Comparison of ENCODE assay signal across 8 mouse cellular contexts in genomic region chr11:119022068-119022894, GRCm38 (mm10). TPM values are rescaled to one million over a fixed set of nuclear protein-coding genes. Genes with fewer than 3 reads are reported as not detected.
DNase-seq lines count a peak whose midpoint lies in the region; ATAC-seq and TF ChIP-seq lines count a peak whose summit lies in the region.

No protein-coding gene starts in this region.

- peaks cover 15% of the 10 kb centered on the region for H3K27me3 ChIP-seq in heart, embryonic 11.5 days (ENCODE audit: control insufficient read depth, insufficient read depth, low read length)
- H3K27me3 ChIP-seq in CH12.LX (replicated peaks): peaks cover 87% of the 10 kb centered on the region
- H3K27me3 ChIP-seq in forebrain, embryonic 15.5 days: peaks cover 10% of the 10 kb centered on the region; the same call in 1 of the 2 replicates
- H3K27me3 ChIP-seq in liver, embryonic 16.5 days (ENCODE audit: control insufficient read depth, insufficient read depth, low read depth, low read length): peaks cover 42% of the 10 kb centered on the region

- no peaks in the 10 kb centered on the region for H3K79me2 ChIP-seq in CH12.LX (replicated peaks; ENCODE audit: control insufficient read depth, extremely low read depth, insufficient read depth, poor library complexity, severe bottlenecking)

- TF ChIP-seq EP300 in CH12.LX (IDR thresholded peaks at IDR 0.05; ENCODE audit: low read length): no peak

- peak overlapping the region; percentile 78 for H3K4me3 ChIP-seq in heart, embryonic 11.5 days (ENCODE audit: low read depth, low read length)
- peak overlapping the region; percentile 50 to 84 (median 64) for H3K4me3 ChIP-seq in CH12.LX (replicated peaks in 1 of 3; ENCODE audit: low read depth in 2 of 3, low read length in 2 of 3, poor library complexity in 1 of 3)
- peak overlapping the region; percentile 84 for H3K4me3 ChIP-seq in forebrain, embryonic 15.5 days
- H3K4me3 ChIP-seq in liver, embryonic 16.5 days (ENCODE audit: low read depth, low read length): peak overlapping the region; percentile 69

- no peak for TF ChIP-seq RAD21 in CH12.LX (IDR thresholded peaks at IDR 0.05; ENCODE audit: low read depth, low read length)

- peak overlapping the region; percentile 77 for H3K27ac ChIP-seq in heart, embryonic 11.5 days (ENCODE audit: low read depth, low read length)
- H3K27ac ChIP-seq in CH12.LX (ENCODE audit: insufficient read depth, low read depth): no peak overlapping the region
- peak overlapping the region; percentile 86 for H3K27ac ChIP-seq in forebrain, embryonic 15.5 days (replicated peaks)
- H3K27ac ChIP-seq in liver, embryonic 16.5 days (ENCODE audit: low read length): no peak overlapping the region

- dilution Hi-C loops in CH12.LX (cut with MboI; ENCODE audit: extremely low pct_ligation_motif_present, extremely low pct_unique_long_range_greater_than_20kb, low sequenced_read_pairs): no loop called here

- no peaks in the 10 kb centered on the region for H3K9me3 ChIP-seq in heart, embryonic 11.5 days (replicated peaks; ENCODE audit: control insufficient read depth, low read length)
- H3K9me3 ChIP-seq in CH12.LX (replicated peaks; ENCODE audit: low read length): no peaks in the 10 kb centered on the region
- no peaks in the 10 kb centered on the region for H3K9me3 ChIP-seq in forebrain, embryonic 15.5 days
- no peaks in the 10 kb centered on the region for H3K9me3 ChIP-seq in liver, embryonic 16.5 days (replicated peaks; ENCODE audit: control insufficient read depth, low read length)

- peak in 1 of 2 experiments; percentile 67; a peak in 2 of 4 replicates for TF ChIP-seq CTCF in CH12.LX (conservative IDR thresholded peaks at IDR 0.05 in 1 of 2, IDR thresholded peaks at IDR 0.05 in 1 of 2; ENCODE audit: low read depth in 2 of 2, low read length in 2 of 2)

- in situ Hi-C loops in CH12.LX (cut with MboI; ENCODE audit: low pct_ligation_motif_present, low pct_unique_long_range_greater_than_20kb, low sequenced_read_pairs): no loop called here

- no peak for ATAC-seq in heart, embryonic 11.5 days (replicated peaks; ENCODE audit: insufficient number of reproducible peaks, low FRiP score, low TSS enrichment)
- no peak for ATAC-seq in forebrain, embryonic 15.5 days (replicated peaks)
- no peak for ATAC-seq in liver, embryonic 16.5 days (ENCODE audit: low read depth)

- H3K4me1 ChIP-seq in heart, embryonic 11.5 days (ENCODE audit: control insufficient read depth, insufficient read depth, low read length): peaks cover 29% of the 10 kb centered on the region
- peaks cover 22 to 44% of the 10 kb centered on the region in 2 experiments for H3K4me1 ChIP-seq in CH12.LX (ENCODE audit: control insufficient read depth in 1 of 2, insufficient read depth in 2 of 2)
- H3K4me1 ChIP-seq in forebrain, embryonic 15.5 days: peaks cover 49% of the 10 kb centered on the region
- peaks cover 6% of the 10 kb centered on the region for H3K4me1 ChIP-seq in liver, embryonic 16.5 days (ENCODE audit: control insufficient read depth, low read depth, low read length)

- H3K9ac ChIP-seq in heart, embryonic 11.5 days (ENCODE audit: low read depth, low read length): peak overlapping the region; percentile 93
- peak overlapping the region; percentile 1; the same call in 1 of the 2 replicates for H3K9ac ChIP-seq in CH12.LX (ENCODE audit: insufficient read depth, low read depth)
- H3K9ac ChIP-seq in forebrain, embryonic 15.5 days (replicated peaks): peak overlapping the region; percentile 93
- H3K9ac ChIP-seq in liver, embryonic 16.5 days (ENCODE audit: low read depth, low read length): peak overlapping the region; percentile 25; the same call in 1 of the 2 replicates

- no peak for TF ChIP-seq POLR2A in CH12.LX (IDR thresholded peaks at IDR 0.05; ENCODE audit: low read depth, low read length)

- 7% methylated on average over 42 of the region's 42 CpGs for WGBS in heart, embryonic 11.5 days (ENCODE audit: insufficient replicate concordance)
- WGBS in forebrain, embryonic 15.5 days: 3% methylated on average over 42 of the region's 42 CpGs
- WGBS in liver, embryonic 16.5 days (ENCODE audit: insufficient replicate concordance): 6% methylated on average over 42 of the region's 42 CpGs

- no peak for DNase-seq in heart, adult 18-20 months
- no peak for DNase-seq in CH12.LX (ENCODE audit: extremely low read depth)
- no peak for DNase-seq in cerebellum, adult 9-11 months
- no peak for DNase-seq in thymus, postnatal 25 days
- DNase-seq in gastrocnemius, postnatal 25 days: no peak

- peak overlapping the region; percentile 87 for H3K4me2 ChIP-seq in heart, embryonic 11.5 days
- H3K4me2 ChIP-seq in CH12.LX (ENCODE audit: insufficient read depth, low read depth, poor library complexity, severe bottlenecking): peak overlapping the region; percentile 23
- peak overlapping the region; percentile 78 for H3K4me2 ChIP-seq in forebrain, embryonic 15.5 days (replicated peaks)
- peak overlapping the region; percentile 71 for H3K4me2 ChIP-seq in liver, embryonic 16.5 days (ENCODE audit: low read depth, low read length)

- H3K36me3 ChIP-seq in heart, embryonic 11.5 days (ENCODE audit: control insufficient read depth, insufficient read depth, low read length): peaks cover 9% of the 10 kb centered on the region
- H3K36me3 ChIP-seq in CH12.LX (replicated peaks in 1 of 2; ENCODE audit: control insufficient read depth in 1 of 2, insufficient read depth in 1 of 2, low read length in 1 of 2): peaks cover 9% of the 10 kb centered on the region in 2 experiments
- peaks cover 10% of the 10 kb centered on the region for H3K36me3 ChIP-seq in forebrain, embryonic 15.5 days
- no peaks in the 10 kb centered on the region for H3K36me3 ChIP-seq in liver, embryonic 16.5 days (ENCODE audit: control insufficient read depth, insufficient read depth)

TF ChIP-seq in CH12.LX, 34 proteins besides CTCF, POLR2A, EP300 and RAD21:
- no peak for TF ChIP-seq ETS1 (conservative IDR thresholded peaks at IDR 0.05; ENCODE audit: low read depth, low read length)
- TF ChIP-seq SIN3A (IDR thresholded peaks at IDR 0.05; ENCODE audit: low read length): no peak
- TF ChIP-seq RCOR1 (conservative IDR thresholded peaks at IDR 0.05; ENCODE audit: low read depth, low read length): no peak
- no peak for TF ChIP-seq KAT2A (IDR thresholded peaks at IDR 0.05; ENCODE audit: insufficient replicate concordance, low read length)
- no peak for TF ChIP-seq ZKSCAN1 (IDR thresholded peaks at IDR 0.05; ENCODE audit: borderline replicate concordance, low read depth, low read length)
- TF ChIP-seq CHD1 (IDR thresholded peaks at IDR 0.05; ENCODE audit: low read depth, low read length): no peak
- no peak for TF ChIP-seq JUN (IDR thresholded peaks at IDR 0.05; ENCODE audit: insufficient read depth, low read depth, low read length)
- TF ChIP-seq GABPA (IDR thresholded peaks at IDR 0.05; ENCODE audit: insufficient replicate concordance, low read depth, low read length): no peak
- TF ChIP-seq MXI1 (IDR thresholded peaks at IDR 0.05; ENCODE audit: low read depth, low read length): no peak
- no peak for TF ChIP-seq HCFC1 (IDR thresholded peaks at IDR 0.05; ENCODE audit: low read depth, low read length)
- TF ChIP-seq CHD2 (IDR thresholded peaks at IDR 0.05; ENCODE audit: low read length): no peak
- TF ChIP-seq ZMIZ1 (IDR thresholded peaks at IDR 0.05; ENCODE audit: low read depth, low read length): no peak
- no peak for TF ChIP-seq PAX5 (IDR thresholded peaks at IDR 0.05; ENCODE audit: low read length)
- TF ChIP-seq USF1 (IDR thresholded peaks at IDR 0.05; ENCODE audit: low read depth, low read length): no peak
- TF ChIP-seq E2F4 (IDR thresholded peaks at IDR 0.05; ENCODE audit: insufficient replicate concordance, low read depth, low read length): no peak
- TF ChIP-seq NELFE (IDR thresholded peaks at IDR 0.05; ENCODE audit: low read depth, low read length): no peak
- no peak for TF ChIP-seq NRF1 (IDR thresholded peaks at IDR 0.05; ENCODE audit: low read depth, low read length)
- no peak for TF ChIP-seq TBP (conservative IDR thresholded peaks at IDR 0.05; ENCODE audit: low read depth, low read length)
- TF ChIP-seq JUND (conservative IDR thresholded peaks at IDR 0.05; ENCODE audit: low read depth, low read length): no peak
TF ChIP-seq in CH12.LX: peak in this region for 0.

RNA-seq across cellular contexts. Expression of gene Cbx2, which starts 0.5 kb away (rescaled TPM):
- polyA plus RNA-seq in heart, embryonic 11.5 days (2014; fragmentation: Nextera tagmentation; extraction: Ambion mirVana): 23.6 and 23.8 TPM in 2 replicates
- total RNA-seq in heart, adult 18-20 months (2021): 1 to 10 TPM; 1.5 to 2.6 TPM
- total RNA-seq in CH12.LX (2012; rRNA removed) (10.9 and 15.5 TPM in 2 replicates), CH12.LX (2014; rRNA removed) (2.6 and 2.8 TPM in 2 replicates)
- polyA plus RNA-seq in CH12.LX (2012; ENCODE audit: insufficient read length, low read depth): 3.6 and 3.9 TPM in 2 replicates
- polyA plus RNA-seq in forebrain, embryonic 15.5 days (2015; fragmentation: Nextera tagmentation; extraction: Ambion mirVana): 30.4 and 31.8 TPM in 2 replicates
- 2.6 and 3.3 TPM in 2 replicates for polyA plus RNA-seq in liver, embryonic 16.5 days (2015; fragmentation: Nextera tagmentation; extraction: Ambion mirVana)
- 1 to 10 TPM in 1 of 2 experiments, under 1 TPM in 1; 0.69 to 1.4 TPM for total RNA-seq in gastrocnemius, postnatal 25 days (2021)

RNA-seq across cellular contexts. Expression of gene Cbx8, which starts 18.5 kb away (rescaled TPM):
- polyA plus RNA-seq in heart, embryonic 11.5 days (2014; fragmentation: Nextera tagmentation; extraction: Ambion mirVana): 6.7 and 7.8 TPM in 2 replicates
- total RNA-seq in heart, adult 18-20 months (2021): 1 to 10 TPM; 3.1 to 4.0 TPM
- 8.5 and 10.2 TPM in 2 replicates for total RNA-seq in CH12.LX (2012; rRNA removed)
- total RNA-seq in CH12.LX (2014; rRNA removed): 6.2 and 7.7 TPM in 2 replicates
- polyA plus RNA-seq in CH12.LX (2012; ENCODE audit: insufficient read length, low read depth): 6.0 and 7.5 TPM in 2 replicates
- 13.8 and 14.1 TPM in 2 replicates for polyA plus RNA-seq in forebrain, embryonic 15.5 days (2015; fragmentation: Nextera tagmentation; extraction: Ambion mirVana)
- polyA plus RNA-seq in liver, embryonic 16.5 days (2015; fragmentation: Nextera tagmentation; extraction: Ambion mirVana): 3.0 and 3.1 TPM in 2 replicates
- total RNA-seq in gastrocnemius, postnatal 25 days (2021): 1 to 10 TPM; 1.4 to 1.8 TPM

RNA-seq across cellular contexts. Expression of gene Enpp7, which starts 34.3 kb away (rescaled TPM):
- not detected in 2 replicates for polyA plus RNA-seq in heart, embryonic 11.5 days (2014; fragmentation: Nextera tagmentation; extraction: Ambion mirVana)
- total RNA-seq in heart, adult 18-20 months (2021): not detected
- not detected in 2 replicates for total RNA-seq in CH12.LX (2012; rRNA removed)
- not detected in 2 replicates for total RNA-seq in CH12.LX (2014; rRNA removed)
- not detected in 2 replicates for polyA plus RNA-seq in CH12.LX (2012; ENCODE audit: insufficient read length, low read depth)
- not detected in 2 replicates for polyA plus RNA-seq in forebrain, embryonic 15.5 days (2015; fragmentation: Nextera tagmentation; extraction: Ambion mirVana)
- polyA plus RNA-seq in liver, embryonic 16.5 days (2015; fragmentation: Nextera tagmentation; extraction: Ambion mirVana): not detected in 2 replicates
- total RNA-seq in gastrocnemius, postnatal 25 days (2021): not detected

Comparison
In these comparisons a context has a peak if more than half of its experiments do, and no peak if none do; other contexts are left out.
1. H3K27ac ChIP-seq: peak in heart, embryonic 11.5 days (single experiment) and forebrain, embryonic 15.5 days (single experiment); none in CH12.LX (single experiment) and liver, embryonic 16.5 days (single experiment).
2. H3K4me2 ChIP-seq: peak in every context shown above with its lines; median percentile 87 in heart, embryonic 11.5 days; 78 in forebrain, embryonic 15.5 days; 71 in liver, embryonic 16.5 days; 23 in CH12.LX.
3. H3K9ac ChIP-seq: peak in every context shown above with its lines; median percentile 93 in heart, embryonic 11.5 days; 93 in forebrain, embryonic 15.5 days; 25 in liver, embryonic 16.5 days; 1 in CH12.LX.
4. Peak in every context shown above with its lines, with median percentiles within 50 percentile points of each other: H3K4me3 ChIP-seq.